16 mouse cellular contexts compared by ENCODE assay signal in the genomic region with DNA sequence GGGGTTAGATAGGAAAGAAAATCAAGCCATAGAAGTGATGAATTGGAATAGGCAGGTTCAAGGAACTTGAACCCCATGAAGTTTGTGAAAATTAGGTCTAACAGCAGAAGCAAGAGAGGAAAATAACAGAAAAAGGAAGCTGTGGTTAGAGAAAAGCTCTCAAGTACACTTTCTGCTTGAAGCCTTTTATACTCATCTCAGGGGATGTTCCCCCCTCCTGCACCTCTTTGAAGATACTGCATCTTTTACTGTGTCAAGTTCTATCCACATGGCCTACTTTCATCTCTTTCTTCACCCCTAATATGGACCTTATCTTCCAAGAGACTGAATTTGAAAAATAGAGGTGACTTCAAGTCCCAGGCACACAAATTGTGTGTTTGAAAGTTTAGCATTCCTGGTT. TPM values are rescaled to one million over a fixed set of nuclear protein-coding genes. Genes with fewer than 3 reads are reported as not detected.
A peak's percentile ranks its signal among the peaks of the same experiment; 100 is the strongest.
DNase-seq lines count a peak whose midpoint lies in the region; TF ChIP-seq lines count a peak whose summit lies in the region.
"Had no signal": no experiment of that assay in that cellular context is flagged by ENCODE, and none has a peak within 500 bp of the region (broad histone marks: within the 10 kb centered on the region; RNA-seq: fewer than 3 reads in every experiment).

No protein-coding gene starts in this region.

- TF ChIP-seq POLR2A in thymus, adult 2 months (IDR thresholded peaks at IDR 0.05; ENCODE audit: control insufficient read depth, extremely low read depth, insufficient read depth, low read length, poor library complexity) = no peak

- H3K27ac ChIP-seq in thymus, adult 2 months (ENCODE audit: control insufficient read depth, insufficient read depth, low read length) = peak overlapping the region; percentile 97; the same call in 1 of the 2 replicates
- H3K27ac ChIP-seq: hindbrain, embryonic 15.5 days; midbrain, embryonic 13.5 days had no signal

- H3K36me3 ChIP-seq in thymus, adult 2 months (ENCODE audit: control insufficient read depth, insufficient read depth, low read length) = no peaks in the 10 kb centered on the region
- H3K36me3 ChIP-seq: hindbrain, embryonic 15.5 days; midbrain, embryonic 13.5 days had no signal

- peaks cover 25% of the 10 kb centered on the region for H3K4me1 ChIP-seq in thymus, adult 2 months (replicated peaks; ENCODE audit: control insufficient read depth, insufficient read depth, low read length)

- DNase-seq in 416B (ENCODE audit: low read depth) = peak; percentile 47
- DNase-seq in B cell, adult 2 months = peak; percentile 35 to 42
- peak; percentile 79 for DNase-seq in T-cell, adult 2 months (ENCODE audit: low spot score)
- peak; percentile 67 for DNase-seq in thymus, adult 2 months
- DNase-seq in kidney, adult 9 months = no peak
- no peak for DNase-seq in urinary bladder, postnatal 14 days (ENCODE audit: low spot score)
- DNase-seq in ovary, postnatal 10 days (ENCODE audit: low spot score) = no peak
- DNase-seq: cerebellum, postnatal 10 days; embryo, embryonic 11 days; kidney, adult 11 months; kidney, postnatal 36 days; lung, embryonic 14.5 days; right cerebral cortex, adult 18-20 months had no signal

- TF ChIP-seq CTCF in thymus, adult 2 months (IDR thresholded peaks at IDR 0.05; ENCODE audit: borderline replicate concordance, control insufficient read depth, extremely low read depth, insufficient read depth, low read length, poor library complexity) = no peak

- H3K27me3 ChIP-seq in thymus, adult 2 months (ENCODE audit: control insufficient read depth, insufficient read depth, low read length) = no peaks in the 10 kb centered on the region
- H3K27me3 ChIP-seq: hindbrain, embryonic 15.5 days; midbrain, embryonic 13.5 days had no signal

- no peak overlapping the region for H3K4me3 ChIP-seq in thymus, adult 2 months (ENCODE audit: control insufficient read depth, insufficient read depth, low read length)
- H3K4me3 ChIP-seq: hindbrain, embryonic 15.5 days; midbrain, embryonic 13.5 days; myocyte had no signal

RNA-seq across cellular contexts. Expression of gene Creb1, which starts 4.8 kb away (rescaled TPM):
- 74.5 and 78.5 TPM in 2 replicates for polyA plus RNA-seq in thymus, adult 2 months (2012; rRNA removed)

Comparison
In these comparisons a context has a peak if more than half of its experiments do, and no peak if none do; other contexts are left out.
1. DNase-seq: peak in 416B (single experiment), B cell, adult 2 months (2 of 2), T-cell, adult 2 months (single experiment) and thymus, adult 2 months (single experiment); none in kidney, adult 9 months (single experiment), urinary bladder, postnatal 14 days (single experiment) and ovary, postnatal 10 days (single experiment).